Mouse (Mus musculus): ENCODE results near the gene Nectin1.

- TF ChIP-seq CTCF (conservative IDR thresholded peaks at IDR 0.05 in 1 of 2, IDR thresholded peaks at IDR 0.05 in 1 of 2; ENCODE audit: low read depth in 2 of 2, low read length in 2 of 2) (no peak), MAX (IDR thresholded peaks at IDR 0.05; ENCODE audit: low read length) (no peak), POLR2A (IDR thresholded peaks at IDR 0.05; ENCODE audit: low read depth, low read length) (no peak)
Measured at GRCm38 (mm10) chr9:43745951-43746703, 2.3 kb downstream of the Nectin1 start.
